ENCODE assay signal across 16 mouse cellular contexts in the genomic region with DNA sequence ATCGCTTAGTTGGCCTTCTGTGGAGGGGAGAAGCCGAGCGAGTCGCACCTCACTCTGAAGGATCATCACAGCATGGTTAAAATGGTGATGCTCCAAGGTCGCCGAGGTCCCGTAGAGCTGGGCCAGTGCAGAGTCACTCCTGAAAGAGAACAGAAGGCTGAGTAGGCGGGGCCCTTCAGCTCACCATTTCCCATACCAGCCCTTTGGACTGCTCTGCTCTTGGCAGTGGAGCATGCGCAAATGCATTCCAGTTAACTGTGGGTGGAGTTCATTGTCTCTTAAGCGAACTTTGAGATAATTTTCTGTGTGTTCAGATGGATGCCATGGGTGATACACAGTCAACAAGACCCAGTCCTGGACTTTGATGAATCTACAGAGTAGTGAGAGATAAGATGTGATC.
DNase-seq lines count a peak whose midpoint lies in the region; ATAC-seq and TF ChIP-seq lines count a peak whose summit lies in the region.
"Had no signal": no experiment of that assay in that cellular context is flagged by ENCODE, and none has a peak within 500 bp of the region (broad histone marks: within the 10 kb centered on the region; RNA-seq: fewer than 3 reads in every experiment).

No protein-coding gene starts in this region.

- H3K4me3 ChIP-seq in kidney, embryonic 14.5 days (ENCODE audit: low read length) = no peak overlapping the region
- no peak overlapping the region for H3K4me3 ChIP-seq in kidney, adult 2 months (ENCODE audit: insufficient read depth, low read depth, low read length)
- H3K4me3 ChIP-seq in limb, embryonic 12.5 days (replicated peaks) = no peak overlapping the region
- H3K4me3 ChIP-seq: heart, embryonic 13.5 days; hindbrain, embryonic 12.5 days; liver, embryonic 13.5 days; midbrain, embryonic 15.5 days had no signal

- no peak overlapping the region for H3K27ac ChIP-seq in kidney, embryonic 14.5 days (ENCODE audit: low read depth, low read length)
- H3K27ac ChIP-seq in kidney, adult 2 months (ENCODE audit: insufficient read depth, low read depth, low read length) = no peak overlapping the region
- H3K27ac ChIP-seq in limb, embryonic 12.5 days = 0 out of 2 replicates have a peak overlapping the region, but pooled peaks have one; percentile 24
- H3K27ac ChIP-seq: heart, embryonic 13.5 days; hindbrain, embryonic 12.5 days; liver, embryonic 13.5 days; midbrain, embryonic 15.5 days had no signal

- no peaks in the 10 kb centered on the region for H3K9me3 ChIP-seq in kidney, embryonic 14.5 days (ENCODE audit: control insufficient read depth, low read length)
- no peaks in the 10 kb centered on the region for H3K9me3 ChIP-seq in limb, embryonic 12.5 days
- H3K9me3 ChIP-seq: heart, embryonic 13.5 days; hindbrain, embryonic 12.5 days; liver, embryonic 13.5 days; midbrain, embryonic 15.5 days had no signal

- DNase-seq in kidney, adult 11 months = peak; percentile 40
- peak; percentile 22 for DNase-seq in WW6 (ENCODE audit: low read depth, low spot score)
- DNase-seq in kidney, adult 2 months = peak; percentile 69
- DNase-seq in left cerebral cortex, adult 8-10 months (ENCODE audit: low spot score in 2 of 2) = no peak
- DNase-seq in heart, postnatal 14 days = no peak
- DNase-seq in gastrocnemius, adult 18-20 months (ENCODE audit: low spot score) = no peak
- DNase-seq: cerebellum, adult 2 months; gastrocnemius, postnatal 10 days; liver, embryonic 13.5 days; lung, postnatal 10 days; right cerebral cortex, adult 18-20 months had no signal

- no peaks in the 10 kb centered on the region for H3K4me1 ChIP-seq in kidney, embryonic 14.5 days (ENCODE audit: control insufficient read depth, insufficient read depth, low read length)
- 0 out of 2 replicates have a peak, but pooled peaks cover 2% of the 10 kb centered on the region for H3K4me1 ChIP-seq in kidney, adult 2 months (ENCODE audit: control insufficient read depth, insufficient read depth, low read length)
- peaks cover 10% of the 10 kb centered on the region for H3K4me1 ChIP-seq in limb, embryonic 12.5 days (replicated peaks)
- H3K4me1 ChIP-seq: liver, embryonic 13.5 days had no signal

- 77% methylated on average over 10 of the region's 10 CpGs for WGBS in kidney, embryonic 14.5 days
- 60% methylated on average over 10 of the region's 10 CpGs for WGBS in kidney, adult 2 months
- 78% methylated on average over 10 of the region's 10 CpGs for WGBS in limb, embryonic 12.5 days

- no peak overlapping the region for H3K4me2 ChIP-seq in kidney, embryonic 14.5 days (replicated peaks; ENCODE audit: low read depth, low read length)
- H3K4me2 ChIP-seq in limb, embryonic 12.5 days = no peak overlapping the region
- H3K4me2 ChIP-seq: heart, embryonic 13.5 days; hindbrain, embryonic 12.5 days; liver, embryonic 13.5 days; midbrain, embryonic 15.5 days had no signal

- no peak for TF ChIP-seq POLR2A in kidney, adult 2 months (IDR thresholded peaks at IDR 0.05; ENCODE audit: low read depth, low read length)

- H3K36me3 ChIP-seq in kidney, embryonic 14.5 days (ENCODE audit: control insufficient read depth, insufficient read depth, low read length) = no peaks in the 10 kb centered on the region
- H3K36me3 ChIP-seq in kidney, adult 2 months (ENCODE audit: control insufficient read depth, insufficient read depth, low read length) = no peaks in the 10 kb centered on the region
- H3K36me3 ChIP-seq in limb, embryonic 12.5 days = no peaks in the 10 kb centered on the region
- H3K36me3 ChIP-seq: heart, embryonic 13.5 days; hindbrain, embryonic 12.5 days; liver, embryonic 13.5 days; midbrain, embryonic 15.5 days had no signal

- no peak overlapping the region for H3K9ac ChIP-seq in kidney, embryonic 14.5 days (ENCODE audit: low read depth, low read length)
- no peak overlapping the region for H3K9ac ChIP-seq in limb, embryonic 12.5 days (replicated peaks)
- H3K9ac ChIP-seq: heart, embryonic 13.5 days; hindbrain, embryonic 12.5 days; liver, embryonic 13.5 days; midbrain, embryonic 15.5 days had no signal

- no peak for TF ChIP-seq CTCF in kidney, adult 2 months (conservative IDR thresholded peaks at IDR 0.05; ENCODE audit: insufficient read depth, insufficient read length, low read depth, low read length)

- no peak for ATAC-seq in kidney, embryonic 14.5 days (ENCODE audit: low FRiP score, low TSS enrichment)
- no peak; the same call in 1 of the 2 replicates for ATAC-seq in limb, embryonic 12.5 days (ENCODE audit: insufficient number of reproducible peaks, insufficient read depth, low FRiP score, low TSS enrichment, low read depth)
- ATAC-seq: midbrain, embryonic 15.5 days had no signal

- H3K27me3 ChIP-seq in kidney, embryonic 14.5 days (ENCODE audit: control insufficient read depth, insufficient read depth, low read length) = no peaks in the 10 kb centered on the region
- H3K27me3 ChIP-seq in kidney, adult 2 months (replicated peaks; ENCODE audit: control insufficient read depth, insufficient read depth, low read length) = no peaks in the 10 kb centered on the region
- H3K27me3 ChIP-seq in limb, embryonic 12.5 days = no peaks in the 10 kb centered on the region
- H3K27me3 ChIP-seq: heart, embryonic 13.5 days; hindbrain, embryonic 12.5 days; liver, embryonic 13.5 days; midbrain, embryonic 15.5 days had no signal

- intact Hi-C loops in heart, postnatal 14 days (cut with DNase I) = no loop called here

Comparison
In these comparisons a context has a peak if more than half of its experiments do, and no peak if none do; other contexts are left out.
1. DNase-seq: peak in kidney, adult 11 months (single experiment), WW6 (single experiment) and kidney, adult 2 months (single experiment); none in left cerebral cortex, adult 8-10 months (0 of 2), heart, postnatal 14 days (0 of 2) and gastrocnemius, adult 18-20 months (single experiment).